Mouse (Mus musculus) C2C12 (cell line): Measurements from ENCODE around the gene Unc13d.

ENCODE experiments used
- CEBPB ChIP-seq: IDR thresholded peaks from one replicate; pipeline ENCODE4 v1.6.1; 2011; ENCODE audit warnings: low read depth, mild to moderate bottlenecking, control low read depth, moderate library complexity
- CTCF ChIP-seq: IDR thresholded peaks from one replicate; pipeline ENCODE4 v1.5.1; 2011; ENCODE audit not compliant: control insufficient read depth, insufficient read depth, insufficient read length
- FOSL1 ChIP-seq: IDR thresholded peaks from one replicate; pipeline ENCODE4 v1.8.0; 2011; ENCODE audit warnings: mild to moderate bottlenecking, low read length; ENCODE audit not compliant: poor library complexity, insufficient read depth, severe bottlenecking
- MAX ChIP-seq: IDR thresholded peaks from one replicate; pipeline ENCODE4 v1.6.1; 2011; ENCODE audit warnings: mild to moderate bottlenecking, control low read depth
- MYOD1 ChIP-seq: IDR thresholded peaks from one replicate; pipeline ENCODE4 v1.6.1; 2011; ENCODE audit warnings: low read depth; ENCODE audit not compliant: control insufficient read depth, insufficient read length
- MYOG ChIP-seq: IDR thresholded peaks from one replicate; pipeline ENCODE4 v1.6.1; 2011; ENCODE audit not compliant: control insufficient read depth, insufficient read length; ENCODE audit errors: extremely low read depth
- USF1 ChIP-seq: IDR thresholded peaks from one replicate; pipeline ENCODE4 v1.6.1; 2011; ENCODE audit warnings: low read depth, mild to moderate bottlenecking, control low read depth, moderate library complexity

DNA sequence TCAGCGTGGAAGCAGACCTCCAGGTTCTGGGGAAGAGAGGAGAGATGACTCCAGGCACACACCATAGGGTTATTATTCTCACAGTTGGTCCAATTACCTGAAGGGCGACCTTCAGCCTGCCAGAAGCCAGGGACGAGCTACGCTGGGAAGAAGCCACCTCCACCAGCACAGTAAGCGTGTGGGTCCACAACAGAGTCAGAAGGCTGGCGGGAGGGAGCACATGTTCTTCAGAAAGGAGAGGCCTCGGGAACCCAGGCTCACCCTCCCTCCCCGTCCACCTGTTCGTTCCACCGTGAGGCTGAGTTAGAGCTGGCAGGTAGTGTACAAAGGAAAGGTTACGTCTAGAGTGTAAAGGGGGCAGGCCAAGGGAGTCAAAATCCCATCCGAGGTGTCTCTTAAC, 12.4 kb downstream of the Unc13d start:
- TF ChIP-seq CTCF (no peak), FOSL1 (no peak), USF1 (no peak), MAX (no peak), MYOG (no peak), MYOD1 (no peak), CEBPB (no peak)
